Mouse (Mus musculus) skeletal muscle tissue, postnatal 0 days (tissue): ENCODE results near the gene Ugt2b5. TPM values are rescaled to one million over a fixed set of nuclear protein-coding genes. Genes with fewer than 3 reads are reported as not detected.

Source experiments
- polyA plus RNA-seq: library from polyadenylated mRNA; unstranded; fragments of >200 nt; fragmentation: Nextera tagmentation; extraction: Ambion mirVana; gene quantifications from 2 replicates; pipeline ENCODE4 v1.2.1, GENCODE M21; 2015

The Ugt2b5 gene
- 0.18 TPM in 1 of 2 replicates, not detected in the other for polyA plus RNA-seq

DNA sequence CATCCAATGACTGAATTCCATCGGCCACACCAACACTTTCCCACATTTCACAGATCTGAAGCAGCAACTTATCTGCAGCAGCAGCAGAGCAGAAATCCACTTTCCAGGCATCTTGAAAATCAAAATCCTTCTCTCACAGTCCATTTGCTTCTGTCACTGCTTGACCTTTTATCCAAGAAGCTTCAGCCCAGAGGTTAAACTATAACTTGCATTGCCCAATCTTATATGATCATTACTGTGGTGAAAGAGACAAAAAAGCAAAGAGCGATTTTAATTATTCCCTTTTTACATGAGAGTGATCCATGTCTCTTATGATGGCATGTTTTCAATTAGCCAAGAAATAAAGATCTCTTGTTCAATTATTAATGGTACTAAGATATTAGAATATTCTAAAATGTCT lies at the start of gene Ugt2b5:
Ugt2b5 (minus strand) TSS at position 123 of the 400 bp plus-strand sequence.

DNA sequence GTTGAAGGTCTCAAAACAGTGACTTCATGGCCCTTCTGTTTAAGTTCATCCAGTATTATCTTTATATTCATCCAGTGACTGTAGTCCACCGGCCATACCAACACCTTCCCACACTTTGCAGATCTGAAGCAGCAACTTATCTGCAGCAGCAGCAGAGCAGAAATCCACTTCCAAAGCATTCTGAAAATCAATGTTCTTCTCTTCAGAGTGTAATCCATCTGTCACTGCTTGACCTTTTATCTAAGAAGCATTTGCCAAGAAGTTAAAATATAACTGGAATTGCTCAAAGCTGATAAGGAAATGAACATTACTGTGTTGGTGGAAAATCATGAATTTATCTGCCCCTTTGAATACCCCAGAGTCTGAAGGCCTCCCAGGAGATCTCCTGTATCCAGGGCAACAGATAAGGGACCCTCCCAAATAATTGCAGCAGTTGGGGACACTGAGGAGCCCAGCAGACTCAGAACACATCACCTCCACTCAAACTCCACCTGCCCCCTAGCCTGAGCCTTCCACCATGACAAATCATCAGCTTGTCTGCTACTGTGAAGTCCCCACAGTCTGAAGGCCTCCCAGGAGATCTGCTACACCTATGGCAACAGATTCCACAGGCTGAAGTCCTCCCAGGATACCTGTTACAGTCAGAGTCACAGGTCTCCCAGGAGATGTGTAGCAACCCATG lies 47.6 kb downstream of the Ugt2b5 start, which contains the start of gene Ugt2b36:
Ugt2b36 (minus strand) TSS at position 210 of the 682 bp plus-strand sequence.

Other genes starting within 250 kb of the Ugt2b5 start
- 0.08 TPM in 1 of 2 replicates, not detected in the other for gene Ugt2b34, start 233.4 kb downstream of the Ugt2b5 start, polyA plus RNA-seq
- gene Ugt2b1, start 213.8 kb downstream of the Ugt2b5 start, polyA plus RNA-seq: not detected in 2 replicates
- 0.04 TPM in 1 of 2 replicates, not detected in the other for gene Ugt2b35, start 139.5 kb downstream of the Ugt2b5 start, polyA plus RNA-seq
- not detected in 2 replicates for gene Ugt2b36, start 47.8 kb downstream of the Ugt2b5 start, polyA plus RNA-seq
- gene Ugt2b37, start 114.5 kb upstream of the Ugt2b5 start, polyA plus RNA-seq: not detected in 2 replicates
- not detected in 2 replicates for gene Ugt2a3, start 196.9 kb upstream of the Ugt2b5 start, polyA plus RNA-seq